Mouse (Mus musculus): ENCODE data around the gene Wdcp.
"Not testable (repeated sequence)": the region's sequence is repeated elsewhere in the genome, so short reads cannot be mapped to it uniquely, and the experiment has no call there.

The Wdcp gene

GRCm38 (mm10) chr12:4842890-4843597 lies at the start of gene Wdcp:
Gene Wdcp, plus strand, starts transcription at chr12:4843303.
- DNase-seq (ENCODE audit: low read depth): peak; percentile 96

DNA sequence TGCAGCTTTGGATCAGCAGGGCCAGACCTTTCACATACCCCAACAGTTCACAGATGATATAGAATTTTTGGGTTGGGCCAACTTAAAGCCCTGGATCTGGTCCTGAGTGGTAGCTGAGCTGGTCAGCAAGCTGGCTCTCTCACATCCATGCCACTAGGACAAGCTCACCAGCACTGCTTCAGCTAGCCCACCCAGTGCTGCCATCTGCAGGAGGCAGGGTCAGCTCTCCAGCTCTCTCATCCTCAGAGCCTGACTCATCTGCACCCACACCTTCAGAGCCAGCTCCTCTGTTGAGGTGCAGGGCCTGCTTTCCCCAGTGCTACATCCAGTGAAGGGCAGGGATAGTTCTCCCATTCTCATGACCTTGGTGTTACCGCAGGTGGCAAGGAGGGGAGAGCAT lies 49.4 kb upstream of the Wdcp start:
- DNase-seq (ENCODE audit: low read depth): peak; percentile 40

DNA sequence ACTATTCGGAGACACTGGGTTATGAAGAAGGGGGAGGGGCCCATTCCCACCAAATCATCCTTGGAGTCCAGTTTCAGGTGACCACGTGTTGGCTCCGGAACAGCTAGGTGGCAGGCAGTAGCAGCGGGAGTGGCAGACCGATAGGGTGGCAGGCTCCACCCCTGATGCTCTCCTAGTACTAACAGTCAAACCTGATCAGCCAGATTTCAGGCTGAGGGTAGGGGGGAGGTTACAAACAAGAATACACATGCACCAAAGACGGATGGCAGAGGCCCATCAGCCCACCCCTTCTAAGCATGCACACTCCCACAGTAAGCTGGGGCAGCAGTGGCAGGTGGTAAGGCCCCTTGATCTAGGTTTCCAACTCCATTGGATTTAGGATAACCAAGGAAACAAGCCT lies 45.6 kb upstream of the Wdcp start:
- not testable (repeated sequence) for DNase-seq (ENCODE audit: low read depth)

- DNase-seq (ENCODE audit: low read depth): no peak
Measured at GRCm38 (mm10) chr12:4811036-4811435, 32.1 kb upstream of the Wdcp start.

GRCm38 (mm10) chr12:4811705-4812104 lies 31.4 kb upstream of the Wdcp start:
- DNase-seq (ENCODE audit: low read depth): no peak

DNA sequence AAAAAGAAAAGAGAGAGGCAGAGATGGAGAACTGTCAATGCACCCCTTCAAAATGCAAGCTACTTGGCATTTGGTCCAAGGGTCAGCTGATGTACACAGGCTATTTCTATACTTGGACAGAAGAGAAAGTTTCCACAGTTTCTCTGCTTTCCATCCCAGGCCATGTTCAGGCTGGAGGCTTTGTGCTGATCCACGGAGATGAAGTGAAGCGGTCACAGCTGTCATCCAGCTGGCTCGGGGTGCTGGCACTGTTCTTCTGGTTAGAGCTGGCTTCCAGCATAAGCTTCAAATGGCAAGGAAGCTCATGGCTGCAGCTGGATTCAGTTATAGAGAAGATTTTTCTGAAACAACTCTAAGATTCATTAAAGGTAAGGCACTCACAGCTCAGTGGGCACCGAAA lies 29.5 kb upstream of the Wdcp start:
- no peak for DNase-seq (ENCODE audit: low read depth)

GRCm38 (mm10) chr12:4816680-4817360 lies 26.3 kb upstream of the Wdcp start:
- no peak for DNase-seq (ENCODE audit: low read depth)

DNA sequence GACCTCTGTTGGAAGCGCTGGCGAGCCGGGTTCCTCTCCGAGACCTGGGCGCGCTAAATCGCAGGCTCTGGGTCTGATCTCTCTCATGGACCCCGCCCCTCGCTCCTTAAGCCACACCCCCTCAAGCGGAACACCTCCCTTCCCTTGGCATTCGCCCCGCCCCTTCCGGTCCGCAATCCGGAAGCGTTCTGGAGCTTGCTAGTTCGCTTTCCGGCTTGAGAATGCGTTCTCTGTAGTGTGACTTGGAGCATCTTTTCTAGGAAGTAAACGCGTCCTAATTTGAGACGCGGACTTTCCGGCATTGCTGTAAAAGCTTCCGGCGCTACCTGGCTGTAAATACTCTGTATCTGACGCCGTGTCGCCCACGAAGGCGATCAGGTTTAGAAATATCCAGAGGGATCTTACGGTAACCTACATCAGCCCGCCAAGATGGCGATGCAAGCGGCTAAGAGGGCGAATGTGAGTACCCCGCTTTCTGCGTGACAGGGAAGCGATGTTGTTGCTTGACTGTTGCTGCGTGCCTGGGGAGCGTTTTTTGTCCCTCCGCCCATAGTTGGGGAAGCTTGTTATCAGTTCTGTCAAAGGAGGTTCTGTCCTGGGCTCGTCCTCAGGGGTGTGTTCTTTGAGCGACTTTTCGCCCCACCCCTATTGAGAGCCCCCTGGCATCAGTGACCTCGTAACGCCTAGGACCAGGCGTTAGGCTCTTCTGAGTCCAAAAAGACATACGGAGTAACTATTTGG lies 25.6 kb upstream of the Wdcp start, which contains the start of gene Sf3b6:
TSS of gene Sf3b6 (plus strand) at position 184 of the 741 bp plus-strand sequence.
- peak; percentile 98 for DNase-seq (ENCODE audit: low read depth)

- DNase-seq (ENCODE audit: low read depth): no peak
Measured at GRCm38 (mm10) chr12:4827256-4827655, 15.8 kb upstream of the Wdcp start.

DNA sequence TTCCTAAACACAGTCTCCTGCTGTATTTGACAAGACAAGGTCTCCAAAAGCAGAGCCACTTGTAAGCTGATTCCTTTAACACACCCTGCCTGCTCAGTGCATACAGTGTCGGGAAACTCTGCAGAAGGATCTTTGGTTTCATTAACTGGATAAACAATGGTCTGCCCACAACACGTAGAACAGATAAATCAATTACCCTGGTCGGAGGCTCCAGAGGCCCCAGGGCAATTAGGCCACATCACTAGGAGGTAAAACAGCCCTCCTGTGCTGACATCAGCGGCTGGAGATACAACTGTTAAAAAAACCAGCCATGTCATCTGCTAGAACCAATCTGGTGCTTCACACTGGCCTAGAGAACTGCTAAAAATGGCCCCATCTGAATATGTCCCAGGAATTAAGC lies 6.1 kb upstream of the Wdcp start:
- DNase-seq (ENCODE audit: low read depth): no peak

- no peak for DNase-seq (ENCODE audit: low read depth)
Measured at GRCm38 (mm10) chr12:4840010-4840409, 3.1 kb upstream of the Wdcp start.

GRCm38 (mm10) chr12:4840741-4841140 lies 2.4 kb upstream of the Wdcp start:
- no peak for DNase-seq (ENCODE audit: low read depth)

GRCm38 (mm10) chr12:4841392-4841887 lies 1.7 kb upstream of the Wdcp start, which contains the start of gene Fkbp1b:
Gene Fkbp1b, minus strand, starts transcription at chr12:4841591.
- DNase-seq (ENCODE audit: low read depth): peak; percentile 74

GRCm38 (mm10) chr12:4842456-4842855 lies 647 bp upstream of the Wdcp start:
- no peak for DNase-seq (ENCODE audit: low read depth)

GRCm38 (mm10) chr12:4843741-4844140 lies 638 bp downstream of the Wdcp start:
- DNase-seq (ENCODE audit: low read depth): peak; percentile 82

- DNase-seq (ENCODE audit: low read depth): peak; percentile 56
Measured at GRCm38 (mm10) chr12:4856160-4856559, 13.1 kb downstream of the Wdcp start.

- no peak for DNase-seq (ENCODE audit: low read depth)
Measured at GRCm38 (mm10) chr12:4856834-4857233, 13.7 kb downstream of the Wdcp start.

- no peak for DNase-seq (ENCODE audit: low read depth)
Measured at GRCm38 (mm10) chr12:4859241-4859914, 16.3 kb downstream of the Wdcp start.

DNA sequence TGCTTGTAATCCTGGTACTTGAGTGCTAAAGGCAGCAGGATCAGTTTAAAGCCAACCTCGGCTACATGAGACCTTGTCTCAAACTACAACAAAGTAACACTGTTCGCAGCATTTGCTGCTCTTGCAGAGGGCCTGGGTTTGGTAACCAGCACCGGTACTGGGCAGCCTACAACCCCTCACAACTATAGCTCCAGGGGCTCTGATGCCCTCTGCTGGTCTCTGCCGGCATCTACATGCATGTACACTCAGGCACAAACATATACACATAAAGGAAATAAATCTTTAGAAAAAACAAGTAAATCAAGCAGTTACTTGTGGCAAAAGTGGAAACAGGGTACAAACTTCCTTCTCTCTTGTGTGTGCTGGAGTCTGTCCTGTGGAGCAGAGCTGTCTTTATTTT lies 19.6 kb downstream of the Wdcp start:
- no peak for DNase-seq (ENCODE audit: low read depth)

GRCm38 (mm10) chr12:4863654-4864337 lies 20.7 kb downstream of the Wdcp start:
- DNase-seq (ENCODE audit: low read depth): no peak

- no peak for DNase-seq (ENCODE audit: low read depth)
Measured at GRCm38 (mm10) chr12:4864338-4864690, 21.2 kb downstream of the Wdcp start.

- DNase-seq (ENCODE audit: low read depth): no peak
Measured at GRCm38 (mm10) chr12:4868924-4869323, 25.8 kb downstream of the Wdcp start.
